Mouse (Mus musculus): ENCODE results near the gene Nfkb2.

Nfkb2 gene

DNA sequence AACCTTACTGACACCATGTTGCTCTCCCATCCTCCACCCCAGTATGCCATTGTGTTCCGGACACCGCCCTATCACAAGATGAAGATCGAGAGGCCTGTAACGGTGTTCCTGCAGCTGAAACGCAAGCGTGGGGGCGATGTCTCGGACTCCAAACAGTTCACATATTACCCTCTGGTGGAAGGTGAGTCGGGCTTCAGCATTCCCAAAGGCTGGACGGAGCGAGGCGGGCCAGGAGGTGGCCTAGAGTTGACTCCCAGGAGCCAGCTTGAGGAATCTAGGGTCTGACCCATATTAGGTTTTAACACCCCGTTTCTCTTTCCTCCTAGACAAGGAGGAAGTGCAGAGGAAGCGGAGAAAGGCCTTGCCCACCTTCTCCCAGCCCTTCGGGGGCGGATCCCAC, 4.2 kb downstream of the Nfkb2 start:
- in situ Hi-C loops (cut with MboI, MseI), result loop anchor here (5.0 kb wide), 1 partner anchor 171 kb away; no protein-coding TSS in a partner anchor

DNA sequence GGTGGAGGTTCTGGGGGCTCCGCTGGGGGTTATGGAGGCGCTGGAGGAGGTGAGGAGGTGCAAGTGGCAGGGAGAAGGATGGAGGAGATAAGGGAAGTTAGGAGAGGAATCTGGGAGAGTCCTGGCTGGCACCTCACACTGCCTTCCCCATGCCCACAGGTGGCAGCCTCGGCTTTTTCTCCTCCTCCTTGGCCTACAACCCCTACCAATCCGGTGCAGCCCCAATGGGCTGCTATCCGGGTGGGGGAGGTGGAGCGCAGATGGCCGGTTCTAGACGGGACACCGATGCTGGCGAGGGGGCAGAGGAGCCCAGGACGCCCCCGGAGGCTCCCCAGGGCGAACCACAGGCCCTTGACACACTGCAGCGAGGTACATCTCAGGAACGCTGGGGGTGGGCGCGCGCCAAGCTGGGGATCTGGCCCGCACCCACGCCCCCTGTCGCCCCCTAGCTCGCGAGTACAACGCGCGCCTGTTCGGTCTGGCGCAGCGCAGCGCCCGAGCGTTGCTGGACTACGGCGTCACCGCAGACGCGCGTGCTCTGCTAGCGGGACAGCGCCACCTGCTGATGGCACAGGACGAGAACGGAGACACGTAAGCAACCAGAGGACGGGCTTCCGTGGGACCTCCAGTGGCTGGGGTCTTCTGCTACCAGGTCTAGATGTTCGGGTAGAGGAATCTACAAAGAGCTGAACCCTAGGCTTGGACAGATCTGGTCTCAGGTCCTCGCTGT, 4.8 kb downstream of the Nfkb2 start:
- in situ Hi-C loops (cut with MboI, MseI), result loop anchor here (5.0 kb wide), 1 partner anchor 172 kb away; no protein-coding TSS in a partner anchor

DNA sequence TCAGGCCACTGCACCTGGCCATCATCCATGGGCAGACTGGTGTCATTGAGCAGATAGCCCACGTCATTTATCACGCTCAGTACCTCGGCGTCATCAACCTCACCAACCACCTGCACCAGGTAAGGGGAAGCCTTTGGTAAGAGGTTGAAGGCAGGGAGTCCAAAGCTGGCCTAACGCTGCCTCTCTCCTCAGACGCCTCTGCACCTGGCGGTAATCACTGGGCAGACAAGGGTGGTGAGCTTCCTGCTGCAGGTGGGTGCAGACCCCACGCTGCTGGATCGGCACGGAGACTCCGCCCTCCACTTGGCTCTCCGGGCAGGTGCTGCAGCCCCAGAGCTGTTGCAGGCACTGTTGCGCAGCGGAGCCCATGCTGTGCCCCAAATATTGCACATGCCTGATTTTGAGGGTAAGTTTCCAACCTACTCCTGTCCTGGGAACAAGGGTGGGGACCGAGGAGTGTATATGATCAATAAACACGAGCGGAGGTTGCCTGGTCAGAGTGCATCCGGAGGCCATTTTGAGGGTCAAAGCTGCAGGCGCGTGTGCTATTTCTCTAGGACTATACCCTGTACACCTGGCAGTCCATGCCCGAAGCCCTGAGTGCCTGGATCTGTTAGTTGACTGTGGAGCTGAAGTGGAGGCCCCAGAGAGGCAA, 5.7 kb downstream of the Nfkb2 start:
- in situ Hi-C loops (cut with MboI, MseI), result loop anchor here (5.0 kb wide), 1 partner anchor 172 kb away; no protein-coding TSS in a partner anchor

DNA sequence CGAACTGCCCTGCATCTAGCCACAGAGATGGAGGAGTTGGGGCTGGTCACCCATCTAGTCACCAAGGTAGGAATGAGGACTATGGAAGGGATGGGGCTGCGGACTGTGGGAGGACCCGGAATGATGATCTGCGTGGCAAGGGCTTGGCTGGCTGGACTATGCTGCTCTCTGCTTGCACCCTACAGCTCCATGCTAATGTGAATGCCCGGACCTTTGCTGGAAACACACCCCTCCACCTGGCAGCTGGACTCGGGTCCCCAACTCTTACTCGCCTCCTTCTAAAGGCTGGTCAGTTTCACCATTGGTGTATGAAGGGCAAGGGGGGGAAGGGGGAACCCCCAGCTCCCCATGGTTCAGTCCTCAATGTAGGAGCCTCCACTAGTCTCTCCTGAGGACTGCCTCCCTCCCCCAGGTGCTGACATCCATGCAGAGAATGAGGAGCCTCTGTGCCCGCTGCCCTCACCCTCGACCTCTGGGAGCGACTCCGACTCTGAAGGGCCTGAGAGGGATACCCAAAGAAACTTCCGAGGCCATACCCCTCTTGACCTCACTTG, 6.3 kb downstream of the Nfkb2 start:
- in situ Hi-C loops (cut with MboI, MseI), result no loop called here

DNA sequence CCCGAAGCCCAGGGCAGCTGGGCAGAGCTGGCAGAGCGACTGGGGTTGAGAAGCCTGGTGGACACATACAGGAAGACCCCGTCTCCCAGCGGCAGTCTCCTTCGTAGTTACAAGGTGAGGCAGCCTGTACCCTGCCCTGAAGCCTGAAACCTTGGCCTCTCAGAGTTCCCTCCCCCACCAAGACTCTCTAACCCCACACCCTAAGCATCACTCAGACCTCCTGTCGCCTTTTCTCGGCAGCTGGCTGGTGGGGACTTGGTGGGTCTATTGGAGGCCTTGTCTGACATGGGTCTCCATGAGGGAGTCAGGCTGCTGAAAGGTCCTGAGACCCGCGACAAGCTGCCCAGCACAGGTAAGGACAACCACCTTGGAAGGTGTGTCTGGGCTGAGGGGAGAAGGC, 7.2 kb downstream of the Nfkb2 start:
- in situ Hi-C loops (cut with MboI, MseI), result no loop called here

DNA sequence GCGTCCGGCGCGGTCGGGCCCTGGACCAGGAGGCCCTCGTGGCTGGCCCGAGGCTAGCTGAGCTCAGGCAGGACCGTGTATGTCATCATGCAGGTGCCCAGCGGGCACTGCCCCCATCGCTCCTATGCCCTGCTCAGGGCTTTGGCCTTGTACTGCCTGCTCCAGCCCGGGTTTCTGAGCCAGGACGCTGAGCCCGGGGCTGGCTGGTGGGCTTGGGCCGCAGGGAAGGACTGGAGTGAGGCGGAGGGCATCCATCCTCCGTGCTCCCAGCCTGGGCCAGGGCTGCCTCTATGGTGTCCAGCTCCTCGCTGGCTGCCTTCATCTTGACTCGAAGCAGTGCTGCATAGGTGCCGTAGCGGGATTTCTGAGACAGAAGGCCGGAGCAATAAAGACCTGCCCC, 8.4 kb downstream of the Nfkb2 start:
- in situ Hi-C loops (cut with MboI, MseI), result no loop called here

DNA sequence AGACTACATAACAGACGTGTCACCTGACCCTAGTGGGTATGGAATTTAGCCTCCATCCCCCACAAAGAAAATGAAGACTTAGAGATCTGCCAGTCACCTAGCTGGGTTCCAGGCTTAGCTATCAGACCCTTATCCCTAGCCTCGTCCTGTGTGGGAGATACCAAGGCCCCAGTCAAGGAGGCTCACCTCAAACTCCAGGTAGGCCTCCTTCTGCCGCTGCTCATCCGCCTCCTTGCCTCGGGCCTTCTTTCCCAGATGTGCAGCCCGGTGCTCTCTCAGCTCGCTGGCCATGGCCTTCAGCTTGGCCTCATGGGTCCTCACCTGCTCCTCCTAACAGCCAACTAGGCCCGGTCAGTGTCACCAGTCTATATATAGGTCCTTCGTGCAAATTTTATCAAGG, 9.0 kb downstream of the Nfkb2 start:
- in situ Hi-C loops (cut with MboI, MseI), result no loop called here

DNA sequence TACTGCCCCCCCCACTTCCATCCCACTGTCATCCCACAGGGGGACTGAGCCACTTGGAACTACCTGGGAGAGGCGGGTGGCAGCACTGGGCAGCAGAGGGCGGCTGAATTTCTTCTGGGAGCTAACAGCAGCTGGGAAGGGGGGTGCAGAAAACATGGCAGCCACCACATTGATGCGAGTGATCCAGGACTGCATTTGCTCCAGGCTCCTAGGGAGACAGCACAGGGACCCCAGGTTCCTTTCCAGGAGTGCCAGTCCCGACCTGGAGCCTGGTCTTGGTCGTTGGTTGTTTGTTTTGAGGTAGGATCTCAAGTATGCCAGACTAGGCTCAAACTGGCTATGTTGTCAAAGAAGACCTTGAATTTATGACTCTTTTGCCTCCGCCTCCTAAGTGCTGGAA, 9.5 kb downstream of the Nfkb2 start:
- in situ Hi-C loops (cut with MboI, MseI), result no loop called here

DNA sequence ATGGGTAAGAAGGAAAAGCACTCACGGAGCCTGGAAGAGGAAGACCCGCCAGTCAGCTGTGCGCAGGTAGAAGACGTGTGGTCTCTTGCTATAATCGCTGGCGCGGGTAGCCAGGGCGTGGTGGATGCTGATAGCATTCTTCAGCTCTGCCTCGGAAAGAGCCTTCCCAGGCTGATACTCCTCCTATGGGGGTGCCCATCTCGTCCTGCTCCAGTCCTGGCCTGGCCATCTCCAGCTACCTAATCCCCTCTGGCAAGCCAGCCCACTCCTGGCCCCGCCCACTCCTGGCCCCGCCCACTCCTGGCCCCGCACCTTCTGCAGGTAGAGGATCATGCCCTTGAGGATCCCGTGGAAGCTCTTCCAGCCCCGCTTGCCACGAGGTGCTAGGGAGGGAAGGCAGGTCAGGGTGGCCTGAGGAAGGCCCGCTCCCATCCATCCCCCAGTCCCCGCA, 10.1 kb downstream of the Nfkb2 start:
- in situ Hi-C loops (cut with MboI, MseI), result no loop called here

DNA sequence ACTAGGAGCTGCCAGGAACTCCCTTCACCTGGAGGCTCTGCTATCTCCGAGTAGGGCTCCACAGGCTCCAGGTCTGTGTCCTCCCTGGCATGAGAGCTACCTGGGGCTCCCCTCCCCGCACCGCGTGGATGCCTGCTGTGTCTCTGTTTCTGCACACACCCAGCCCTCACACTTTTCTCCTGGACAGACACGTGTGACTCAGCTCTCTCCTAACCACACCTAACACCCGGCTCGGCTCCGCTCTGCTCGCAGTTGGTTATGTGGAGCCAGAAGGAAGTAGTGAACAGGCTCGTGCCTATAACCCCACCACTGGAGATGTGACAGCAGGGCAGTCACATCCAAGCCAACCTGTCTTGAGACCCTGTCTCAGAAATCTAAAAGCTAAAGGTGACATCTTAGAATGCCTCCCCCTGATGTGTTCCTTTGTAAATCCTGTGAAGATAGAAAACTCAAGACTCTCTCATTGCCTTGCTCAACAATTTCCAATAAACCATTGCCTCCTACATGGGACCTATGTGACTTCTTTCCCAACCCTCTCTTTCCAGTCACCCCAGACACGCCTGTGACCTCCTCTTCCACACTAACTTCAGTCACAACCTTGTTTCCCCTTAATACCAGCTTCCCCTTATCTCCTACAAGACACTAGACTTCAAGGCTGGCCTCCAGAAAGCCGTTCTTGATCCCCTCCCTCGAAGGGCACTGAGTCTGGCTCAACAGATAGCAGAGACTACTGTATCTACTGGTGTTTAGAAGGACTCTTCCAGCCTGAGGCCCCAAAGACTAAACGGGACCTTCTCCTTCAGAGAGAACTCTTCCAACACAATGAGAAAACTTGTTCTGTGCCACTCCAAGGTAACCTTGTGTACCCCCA, 11.0 kb downstream of the Nfkb2 start:
- in situ Hi-C loops (cut with MboI, MseI), result no loop called here

DNA sequence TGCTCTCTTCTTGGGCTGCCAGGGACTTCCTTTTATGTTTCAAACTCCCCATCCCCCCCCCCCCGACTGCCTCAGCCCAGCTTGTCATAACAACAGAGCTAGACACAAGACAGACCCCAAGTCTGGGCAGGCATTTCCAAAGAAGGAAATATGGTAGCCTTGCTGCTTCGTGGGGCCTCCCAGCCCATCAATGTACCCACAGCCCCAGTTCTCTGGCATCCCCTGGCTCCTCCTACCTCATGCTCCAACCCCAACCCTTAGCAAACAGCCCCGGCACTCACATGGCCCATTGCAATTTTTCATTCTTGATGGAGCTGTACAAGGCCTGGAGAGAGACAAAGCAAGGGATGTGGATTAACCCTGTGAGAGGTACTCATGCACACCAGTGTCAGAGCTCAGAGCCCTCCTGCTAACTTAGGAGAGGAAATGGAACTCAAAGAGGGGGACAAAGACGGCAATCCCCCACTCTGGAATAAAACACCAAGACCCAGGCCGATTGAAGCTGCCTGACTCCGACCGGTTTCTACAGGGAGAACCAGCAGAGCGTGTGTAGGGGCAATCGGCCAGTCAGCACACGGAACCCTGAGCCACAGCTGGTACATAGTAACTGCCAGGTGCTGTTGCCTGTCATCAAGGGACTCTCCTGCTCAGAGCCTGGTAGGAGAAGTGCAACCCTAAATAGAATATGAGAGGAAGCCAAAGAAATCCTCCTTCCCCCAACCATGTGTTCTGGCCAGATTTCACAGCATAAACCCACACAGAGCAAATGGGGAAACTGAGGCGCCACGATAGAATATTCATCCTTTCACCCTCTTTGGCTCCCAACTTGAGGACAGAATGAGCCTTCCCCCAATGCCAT, 11.9 kb downstream of the Nfkb2 start:
- in situ Hi-C loops (cut with MboI, MseI), result no loop called here

DNA sequence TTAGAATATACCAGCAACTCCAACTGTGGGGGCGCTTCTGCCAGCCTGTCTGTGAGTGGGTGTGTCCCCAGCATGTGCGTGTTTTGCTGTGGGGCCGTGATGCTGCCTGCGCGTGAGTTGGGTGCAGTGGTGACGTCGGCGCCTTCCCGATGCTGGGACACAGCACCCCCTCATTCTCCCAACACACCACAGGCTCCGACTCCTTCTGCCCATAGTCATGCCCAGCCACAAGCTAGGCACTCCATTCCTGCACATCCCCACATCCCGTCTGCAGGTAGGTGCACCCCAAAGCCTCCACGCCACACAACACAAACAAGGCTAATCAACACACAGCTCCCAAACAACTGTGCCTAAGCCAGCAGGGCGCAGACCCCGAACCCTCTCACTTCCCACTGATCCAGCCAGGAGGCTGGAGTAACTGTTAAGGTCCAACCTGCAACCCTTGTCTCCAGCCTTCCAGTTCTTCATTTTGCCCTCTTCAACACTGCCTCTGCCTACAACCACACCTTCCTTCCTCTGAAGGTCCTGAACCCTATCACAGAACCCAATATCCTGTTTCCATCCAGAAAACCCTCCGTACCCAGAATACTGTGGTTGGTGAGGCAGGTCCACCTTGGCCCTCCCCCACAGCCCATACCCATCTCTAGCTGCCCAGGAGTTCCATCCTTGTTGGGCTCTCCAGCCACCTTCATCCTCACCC, 12.9 kb downstream of the Nfkb2 start:
- in situ Hi-C loops (cut with MboI, MseI), result no loop called here

DNA sequence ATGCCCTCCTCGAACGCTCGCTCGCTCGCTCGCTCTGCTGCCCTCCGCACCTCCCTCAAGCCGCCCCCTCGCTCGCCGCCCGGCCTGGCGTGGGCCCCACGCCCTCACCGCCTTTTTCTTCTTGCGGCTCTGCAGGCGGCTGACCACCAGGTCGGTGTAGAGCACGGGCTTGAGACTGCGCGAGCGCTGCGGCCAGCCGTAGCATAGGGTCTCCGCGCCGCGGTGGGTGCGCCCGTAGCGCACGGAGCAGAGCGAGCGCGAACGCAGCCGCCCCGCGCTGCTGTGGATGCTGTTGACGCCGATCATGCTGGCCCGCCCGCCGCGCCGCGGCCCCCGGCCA, 13.4 kb downstream of the Nfkb2 start:
- in situ Hi-C loops (cut with MboI, MseI), result no loop called here

DNA sequence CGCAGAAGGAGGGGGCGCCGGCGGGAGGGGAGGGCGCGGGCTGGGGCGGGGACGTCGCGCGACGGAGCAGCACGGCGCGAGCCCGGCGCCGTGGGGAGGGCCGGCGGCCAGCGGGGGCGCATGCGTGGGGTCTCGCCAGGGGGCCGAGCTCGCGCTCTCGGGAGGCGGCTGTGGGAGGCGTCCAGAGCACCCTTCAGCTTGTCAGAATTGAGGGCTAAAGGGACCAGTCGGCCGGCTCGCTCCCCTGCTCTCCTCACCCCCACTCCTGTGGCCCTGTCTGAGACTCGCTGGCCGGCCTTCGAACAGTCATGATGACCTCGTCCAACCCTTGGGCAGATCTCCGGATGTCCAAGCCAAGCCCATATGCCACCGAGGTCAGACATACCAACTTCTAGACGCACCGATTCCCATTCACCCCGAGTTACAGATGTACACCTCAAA, 13.9 kb downstream of the Nfkb2 start:
- in situ Hi-C loops (cut with MboI, MseI), result no loop called here

DNA sequence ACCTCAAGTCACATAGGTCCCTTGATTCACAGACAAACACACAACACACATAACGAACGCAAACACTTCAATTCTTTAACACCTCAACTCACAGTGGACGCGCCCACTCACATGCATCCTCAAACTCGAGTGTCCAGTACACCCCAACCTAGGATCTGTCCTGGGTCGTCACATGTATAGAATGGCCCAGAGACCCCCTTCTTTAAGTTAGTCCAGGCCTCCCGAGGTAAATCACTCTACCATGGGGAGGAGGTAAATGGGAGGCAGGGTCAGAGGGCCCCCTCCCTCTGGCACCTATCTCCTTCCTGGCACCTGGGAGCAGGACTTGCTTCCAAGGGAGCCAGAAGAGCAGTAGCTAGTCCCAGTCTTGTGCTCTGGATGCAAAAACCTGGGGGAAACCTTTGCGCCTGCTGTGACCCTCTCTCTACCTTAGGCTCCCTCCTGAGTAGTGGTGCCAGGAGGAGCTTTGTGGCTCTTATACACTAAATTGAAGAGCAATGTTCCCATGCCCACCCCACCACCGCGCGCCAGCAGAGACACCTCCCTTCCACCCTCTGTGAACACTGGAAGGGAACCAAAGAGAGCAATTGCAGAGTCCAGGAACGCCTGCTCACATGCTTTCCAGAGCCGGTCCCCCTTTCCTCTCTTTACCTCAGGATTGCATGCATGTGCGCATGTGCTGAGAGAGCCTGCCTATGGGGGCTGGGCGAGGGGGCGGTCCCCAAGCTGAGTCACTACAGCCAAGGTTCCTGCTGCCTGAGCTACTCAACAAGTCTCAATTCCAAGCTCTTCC, 14.7 kb downstream of the Nfkb2 start:
- in situ Hi-C loops (cut with MboI, MseI), result no loop called here

DNA sequence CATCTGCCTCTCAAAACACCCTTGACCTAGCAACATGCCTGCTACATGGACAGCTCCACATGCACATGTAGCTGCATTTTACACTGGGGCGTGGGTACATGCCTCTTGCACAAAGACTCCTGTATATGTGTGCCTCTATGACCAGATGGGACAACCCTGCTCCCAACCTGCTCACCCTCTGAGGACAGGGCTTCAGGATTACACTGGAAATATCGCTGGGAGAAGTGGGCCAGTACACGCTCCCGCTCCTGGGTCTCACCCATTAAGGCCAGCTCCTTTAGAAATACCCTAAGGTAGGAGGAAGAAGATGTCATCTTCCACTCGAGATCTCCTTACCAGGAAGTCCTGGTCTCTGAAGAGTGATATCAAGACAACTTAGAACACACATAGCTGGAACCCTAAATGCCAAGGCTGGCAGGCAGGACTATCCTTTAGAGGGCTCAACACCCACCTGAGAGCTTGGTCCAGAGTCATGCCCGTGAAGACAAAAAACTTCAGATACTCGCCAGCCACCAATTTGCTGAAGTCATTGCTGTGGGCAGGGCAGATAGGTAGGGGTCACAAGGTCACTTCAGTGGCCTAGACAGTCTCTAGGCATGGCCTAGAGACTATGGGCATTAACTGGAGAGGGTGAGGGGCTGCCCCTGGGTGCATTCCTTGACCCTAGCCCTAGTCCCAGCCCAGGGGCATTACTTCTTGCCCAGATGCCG, 16.1 kb downstream of the Nfkb2 start:
- in situ Hi-C loops (cut with MboI, MseI), result no loop called here

DNA sequence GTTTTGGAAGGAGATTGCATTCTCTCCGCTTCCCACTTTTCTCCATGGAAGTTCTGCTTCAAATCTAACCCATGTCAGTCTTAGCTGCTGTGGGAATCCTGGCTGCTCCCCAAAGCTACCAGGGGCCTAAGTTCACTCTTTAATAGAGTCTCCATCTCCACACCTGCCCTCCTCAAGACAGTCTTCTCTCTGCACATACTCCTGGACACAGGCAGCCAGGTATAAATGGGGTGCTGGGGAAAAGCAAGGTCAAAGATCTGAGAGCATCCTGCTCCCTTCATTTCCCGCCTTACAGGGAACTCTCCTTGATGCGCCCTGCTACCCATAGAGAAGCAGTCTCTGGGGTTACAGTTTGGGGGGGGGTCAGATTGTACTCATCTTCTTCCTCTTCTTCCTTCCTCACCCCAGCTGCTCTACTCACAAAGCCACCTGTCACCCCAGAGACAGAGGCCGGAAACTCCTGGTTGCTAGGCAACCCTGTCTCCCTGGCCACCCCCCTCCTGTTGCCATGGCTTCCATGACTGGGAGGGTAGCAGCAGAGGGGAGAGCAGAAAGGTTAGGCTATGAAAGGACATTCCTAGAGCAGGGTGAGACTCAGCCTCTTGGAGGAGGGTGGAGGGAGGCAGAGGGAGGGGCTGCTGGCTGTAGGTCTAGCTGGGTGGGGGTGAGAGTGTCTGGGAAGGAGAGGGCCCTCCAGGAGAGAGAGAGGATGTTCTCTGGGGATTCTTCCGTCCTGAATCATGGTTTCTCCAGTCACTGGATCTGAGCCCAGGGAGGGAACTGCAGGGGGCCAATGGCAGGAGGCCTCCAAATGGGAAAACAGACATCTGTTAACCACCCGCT, 17.2 kb downstream of the Nfkb2 start:
- in situ Hi-C loops (cut with MboI, MseI), result no loop called here
